Mouse (Mus musculus): ENCODE measurements at regions not wholly inside any gene's neighbourhood (a gene's known extent, or its start where the extent isn't known, plus 50 kb on each side); places are given as distances from the start of the nearest gene placed in this dataset.

- DNase-seq (ENCODE audit: low spot score), result peak; percentile 12
These were observed 185.4 kb upstream of the Mageb4 start for GRCm38 (mm10) chrX:86490309-86490708.

Data from ovary, postnatal 36 days (tissue).